Mouse (Mus musculus) stomach, embryonic 14.5 days (tissue): ENCODE results near the gene Tmem33. TPM values are rescaled to one million over a fixed set of nuclear protein-coding genes. Genes with fewer than 3 reads are reported as not detected.

ENCODE experiments used
- ATAC-seq: fragments of 200-750 bp; cut with Nextera tagmentation; 2 replicates; pipeline ENCODE4 v1.8.0; 2017; ENCODE audit warnings: low read depth, moderate TSS enrichment; ENCODE audit not compliant: insufficient number of reproducible peaks, insufficient read depth, low FRiP score
- H3K27ac ChIP-seq: fragments of 300-500 bp; sonication (generic); 2 replicates; pipeline ENCODE4 v1.5.1; 2014; ENCODE audit warnings: mild to moderate bottlenecking, low read length, moderate library complexity, mixed read lengths
- H3K27me3 ChIP-seq: fragments of 300-500 bp; sonication (generic); 2 replicates; pipeline ENCODE4 v1.6.1; 2014; ENCODE audit warnings: low read length, control low read depth, mixed read lengths; ENCODE audit not compliant: control insufficient read depth, insufficient read depth
- H3K36me3 ChIP-seq: fragments of 300-500 bp; sonication (generic); 2 replicates; pipeline ENCODE4 v1.6.1; 2014; ENCODE audit warnings: mild to moderate bottlenecking, control low read depth, low read length, moderate library complexity, mixed read lengths; ENCODE audit not compliant: control insufficient read depth, insufficient read depth
- H3K4me1 ChIP-seq: fragments of 300-500 bp; sonication (generic); 2 replicates; pipeline ENCODE4 v1.6.1; 2014; ENCODE audit warnings: low read length, control low read depth, mixed read lengths; ENCODE audit not compliant: control insufficient read depth, insufficient read depth
- H3K4me2 ChIP-seq: fragments of 300-500 bp; sonication (generic); replicated peaks from 2 replicates; pipeline ENCODE4 v1.6.1; 2014; ENCODE audit warnings: low read depth, low read length, control low read depth
- H3K4me3 ChIP-seq: fragments of 300-500 bp; sonication (generic); 2 replicates; pipeline ENCODE4 v1.5.1; 2014; ENCODE audit warnings: low read depth, low read length, control low read depth
- H3K9ac ChIP-seq: fragments of 300-500 bp; sonication (generic); replicated peaks from 2 replicates; pipeline ENCODE4 v1.6.1; 2014; ENCODE audit warnings: low read depth, mild to moderate bottlenecking, control low read depth, low read length, moderate library complexity, mixed read lengths
- H3K9me3 ChIP-seq: fragments of 300-500 bp; sonication (generic); 2 replicates; pipeline ENCODE4 v1.6.1; 2016; ENCODE audit warnings: low read depth, low read length, control low read depth; ENCODE audit not compliant: control insufficient read depth
- WGBS: fragments of 180-500 bp; shearing (Covaris S2); extraction: QIAGEN DNeasy Blood & Tissue Kit; methylation state at CpG from one replicate; pipeline ENCODE4 v1.1.7; 2014; 5-methylcytosine and 5-hydroxymethylcytosine counted together
- polyA plus RNA-seq: library from polyadenylated mRNA; unstranded; fragments of >200 nt; fragmentation: Nextera tagmentation; extraction: Ambion mirVana; gene quantifications from 2 replicates; pipeline ENCODE4 v1.2.1, GENCODE M21; 2014

Tmem33 gene
- polyA plus RNA-seq, 1 experiment from 2014 or later: 79.1 TPM

DNA sequence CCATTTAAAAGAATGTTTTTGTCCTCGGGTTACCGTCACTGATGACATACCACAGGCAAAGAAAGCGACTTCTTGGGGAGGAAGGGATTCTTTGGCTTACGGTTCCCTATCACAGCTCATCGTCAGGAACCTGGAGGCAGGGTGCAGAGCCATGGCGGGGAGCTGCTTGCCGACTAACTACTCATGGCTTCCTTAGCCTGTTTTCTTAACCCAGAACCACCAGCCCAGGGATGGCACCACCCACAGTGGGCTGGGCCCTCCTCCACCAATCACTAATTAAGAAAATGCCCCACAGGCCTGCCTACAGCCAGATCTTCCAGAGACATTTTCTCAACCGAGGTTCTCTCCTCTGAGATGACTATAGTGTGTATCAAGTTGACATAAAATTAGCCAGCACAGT, 8.9 kb downstream of the Tmem33 start:
- ATAC-seq: no peak
- no peaks in the 10 kb centered on the region for H3K9me3 ChIP-seq
- peaks cover 36% of the 10 kb centered on the region for H3K36me3 ChIP-seq
- no peaks in the 10 kb centered on the region for H3K4me1 ChIP-seq
- H3K27ac ChIP-seq: no peak overlapping the region
- no peaks in the 10 kb centered on the region for H3K27me3 ChIP-seq
- no peak overlapping the region for H3K9ac ChIP-seq
- no peak overlapping the region for H3K4me2 ChIP-seq
- H3K4me3 ChIP-seq: no peak overlapping the region
- WGBS: 86% methylated on average over 8 of the region's 8 CpGs

DNA sequence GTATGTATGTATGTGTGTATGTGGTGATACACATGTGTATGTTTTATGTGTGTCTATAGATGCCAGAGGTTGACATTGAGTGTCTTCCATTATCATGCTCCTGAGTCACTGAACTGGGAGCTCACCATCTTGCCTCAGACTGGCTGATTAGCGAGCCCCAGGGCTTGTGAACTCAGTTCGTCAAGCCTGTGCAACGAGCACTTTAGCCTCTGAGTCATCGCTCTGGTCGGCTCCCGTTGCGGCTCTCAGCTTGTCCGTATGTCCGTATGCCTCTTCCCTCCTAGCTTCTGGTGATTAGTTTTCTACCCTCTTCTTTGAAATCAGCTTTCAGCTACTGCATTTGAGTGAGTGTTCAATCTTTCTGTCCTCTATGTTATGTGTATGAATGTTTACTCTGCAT, 19.0 kb downstream of the Tmem33 start:
- no peak overlapping the region for H3K4me2 ChIP-seq
- WGBS: 97% methylated on average over 9 of the region's 9 CpGs

DNA sequence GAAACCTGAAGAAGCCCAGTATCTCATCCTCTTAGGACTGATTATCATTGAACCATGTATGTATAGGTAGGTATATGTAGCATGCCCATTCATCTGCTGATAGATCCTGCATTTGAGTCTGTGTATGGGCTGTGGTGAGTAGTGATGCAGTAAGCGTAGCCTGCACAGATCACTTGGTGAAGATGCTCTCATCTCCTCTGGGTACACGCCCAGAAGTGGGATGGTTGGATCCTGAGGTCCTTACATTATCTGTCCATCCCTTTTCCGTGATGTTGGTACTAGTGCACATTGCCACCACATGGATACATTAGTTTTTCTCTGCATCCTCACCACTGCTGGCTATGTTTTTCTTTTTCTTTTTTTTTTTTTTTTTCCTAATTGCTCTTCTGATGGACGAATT, 19.5 kb downstream of the Tmem33 start:
- Histone ChIP-seq H3K9ac (no peak overlapping the region), H3K4me3 (no peak overlapping the region), H3K4me1 (no peaks in the 10 kb centered on the region), H3K27me3 (no peaks in the 10 kb centered on the region), H3K4me2 (no peak overlapping the region), H3K9me3 (no peaks in the 10 kb centered on the region), H3K27ac (no peak overlapping the region), H3K36me3 (peaks cover 14% of the 10 kb centered on the region)
- no peak; the same call in 1 of the 2 replicates for ATAC-seq
- WGBS: 94% methylated on average over 4 of the region's 4 CpGs

More for the DNA sequence above, 19.0 kb downstream of the Tmem33 start:
- Histone ChIP-seq H3K9me3 (no peaks in the 10 kb centered on the region), H3K4me1 (no peaks in the 10 kb centered on the region), H3K4me3 (no peak overlapping the region), H3K9ac (no peak overlapping the region), H3K36me3 (peaks cover 10% of the 10 kb centered on the region), H3K27me3 (no peaks in the 10 kb centered on the region), H3K27ac (no peak overlapping the region)
- ATAC-seq: no peak

DNA sequence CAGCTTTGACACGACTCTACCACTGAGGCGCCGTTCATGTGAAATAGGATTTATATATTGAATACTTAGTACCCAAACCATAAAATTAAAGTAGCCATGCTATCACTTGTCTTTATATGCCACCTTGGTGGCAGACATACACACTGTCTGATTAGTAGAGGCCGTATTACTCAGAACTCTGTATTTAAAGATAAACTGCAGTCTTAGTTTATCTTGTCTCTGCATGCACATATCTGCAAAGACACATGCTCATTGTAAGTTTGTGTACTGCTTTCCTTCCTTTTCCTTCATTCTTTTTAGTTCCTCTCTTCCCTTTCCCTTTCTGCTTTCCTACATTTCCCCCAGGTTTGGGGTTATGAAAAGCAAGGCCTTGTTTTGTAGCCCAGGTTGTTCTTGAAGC, 20.0 kb downstream of the Tmem33 start:
- H3K4me1 ChIP-seq: no peaks in the 10 kb centered on the region
- no peak for ATAC-seq
- no peaks in the 10 kb centered on the region for H3K27me3 ChIP-seq
- no peaks in the 10 kb centered on the region for H3K9me3 ChIP-seq
- no peak overlapping the region for H3K4me2 ChIP-seq
- 98% methylated on average over 4 of the region's 4 CpGs for WGBS
- H3K27ac ChIP-seq: no peak overlapping the region
- H3K36me3 ChIP-seq: peaks cover 19% of the 10 kb centered on the region
- no peak overlapping the region for H3K9ac ChIP-seq
- no peak overlapping the region for H3K4me3 ChIP-seq

DNA sequence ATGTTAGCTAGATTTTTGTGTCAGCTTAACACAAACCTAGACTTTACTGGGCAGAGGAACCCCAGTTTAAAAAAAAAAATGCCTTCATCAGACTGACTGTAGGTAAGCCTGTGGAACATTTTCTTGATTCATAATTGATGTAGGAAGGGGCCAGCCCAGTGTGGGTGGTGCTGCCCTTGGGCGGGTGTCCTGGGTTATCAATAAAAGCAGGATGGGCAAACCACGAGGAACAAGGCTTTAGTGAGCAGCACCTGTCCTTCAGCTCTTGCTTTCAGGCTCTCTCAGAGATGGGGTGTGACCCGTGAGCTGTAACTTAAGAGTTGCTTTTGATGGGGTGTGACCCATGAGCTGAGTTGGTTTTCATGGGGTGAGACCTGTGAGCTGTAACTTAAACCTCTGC, 34.7 kb downstream of the Tmem33 start:
- ATAC-seq: no peak
- WGBS: 45% methylated on average over 3 of the region's 3 CpGs
- Histone ChIP-seq H3K4me2 (no peak overlapping the region), H3K9ac (no peak overlapping the region), H3K9me3 (no peaks in the 10 kb centered on the region), H3K4me3 (no peak overlapping the region), H3K36me3 (peaks cover 3% of the 10 kb centered on the region; the same call in 1 of the 2 replicates), H3K27ac (no peak overlapping the region), H3K4me1 (no peaks in the 10 kb centered on the region), H3K27me3 (no peaks in the 10 kb centered on the region)

DNA sequence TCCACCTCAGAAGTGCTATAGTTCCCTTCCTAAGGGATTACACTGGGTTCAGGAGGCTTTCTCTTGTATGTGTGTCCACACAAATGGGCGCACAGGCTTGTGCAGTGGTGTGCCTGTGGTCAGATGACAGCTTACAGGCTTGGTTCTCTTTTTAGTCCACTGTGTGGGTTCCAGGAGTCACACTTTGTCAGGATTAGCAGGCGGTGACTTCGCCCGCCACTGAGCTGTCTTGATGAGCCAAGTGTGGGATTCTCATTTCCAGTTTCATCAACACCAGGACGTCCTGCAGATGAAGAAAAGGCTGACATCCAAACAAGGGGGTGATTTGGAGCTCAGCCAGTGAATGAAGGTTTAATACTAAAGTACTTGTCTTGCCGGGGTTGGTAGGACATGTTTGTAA, 35.3 kb downstream of the Tmem33 start:
- Histone ChIP-seq H3K9ac (no peak overlapping the region), H3K4me3 (no peak overlapping the region), H3K36me3 (peaks cover 3% of the 10 kb centered on the region; the same call in 1 of the 2 replicates), H3K27me3 (no peaks in the 10 kb centered on the region), H3K27ac (no peak overlapping the region), H3K9me3 (no peaks in the 10 kb centered on the region), H3K4me2 (no peak overlapping the region), H3K4me1 (no peaks in the 10 kb centered on the region)
- ATAC-seq: no peak
- WGBS: 77% methylated on average over 6 of the region's 6 CpGs

DNA sequence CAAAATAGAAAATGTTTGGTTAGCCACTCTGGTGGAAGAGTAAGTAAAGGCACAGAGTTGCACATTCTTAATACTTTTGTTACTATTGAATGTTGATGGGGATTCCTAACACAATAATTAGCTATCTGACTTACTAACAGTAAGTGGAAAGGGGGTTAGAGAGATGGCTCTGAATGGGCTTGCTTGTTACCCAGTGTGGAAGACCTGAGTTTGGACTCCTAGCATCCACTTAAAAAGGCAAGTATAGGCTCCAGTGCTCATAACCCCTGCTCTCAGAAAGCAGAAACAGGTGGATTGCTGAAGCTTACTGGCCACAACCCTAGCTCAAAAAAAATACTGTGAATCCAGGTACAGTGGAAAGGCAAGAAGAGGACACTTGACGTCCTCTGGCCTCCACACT, 35.8 kb downstream of the Tmem33 start:
- Histone ChIP-seq H3K4me2 (no peak overlapping the region), H3K9ac (no peak overlapping the region), H3K27ac (no peak overlapping the region), H3K9me3 (no peaks in the 10 kb centered on the region), H3K4me3 (no peak overlapping the region), H3K36me3 (peaks cover 3% of the 10 kb centered on the region; the same call in 1 of the 2 replicates), H3K4me1 (no peaks in the 10 kb centered on the region), H3K27me3 (no peaks in the 10 kb centered on the region)
- ATAC-seq: no peak
- 88% methylated on average over 1 of the region's 1 CpGs for WGBS

DNA sequence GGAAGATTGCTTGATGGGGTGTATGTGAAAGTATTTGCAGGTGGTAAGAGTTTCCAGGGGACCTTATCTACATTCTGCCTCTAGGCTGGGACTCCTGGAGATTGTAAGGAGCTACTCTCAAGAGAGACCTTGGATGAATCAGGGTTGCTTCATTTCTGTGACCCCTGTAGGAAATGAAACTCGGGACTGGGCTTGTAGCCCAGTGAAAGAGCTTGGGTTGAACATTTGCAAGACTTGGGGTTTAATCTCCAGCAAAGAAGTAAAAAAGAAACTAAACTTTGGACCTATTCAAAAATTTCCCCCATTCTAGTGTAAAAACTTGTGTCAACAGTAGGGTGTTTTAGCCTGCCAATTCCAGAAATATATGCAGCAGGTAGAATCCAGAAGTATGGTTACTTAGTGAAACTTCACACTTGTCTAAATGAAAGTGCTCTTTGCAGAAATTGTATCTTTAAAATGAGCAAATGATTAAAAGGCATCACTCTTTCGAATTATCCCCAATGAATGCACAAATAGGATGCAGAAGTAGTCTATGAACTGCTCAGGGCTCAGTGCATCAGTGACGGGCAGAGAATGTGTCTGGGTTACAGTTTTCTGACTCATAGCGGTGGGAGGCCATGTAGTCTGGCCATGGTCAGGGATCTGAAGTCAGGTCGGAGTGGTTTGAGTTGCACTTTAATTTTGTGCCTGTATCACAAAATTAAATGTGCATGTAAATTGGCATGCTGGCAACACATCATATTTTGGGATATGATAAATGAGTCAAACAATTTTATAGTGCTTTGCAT, 36.9 kb downstream of the Tmem33 start:
- H3K27me3 ChIP-seq: no peaks in the 10 kb centered on the region
- no peak overlapping the region for H3K4me3 ChIP-seq
- peaks cover 3% of the 10 kb centered on the region; the same call in 1 of the 2 replicates for H3K36me3 ChIP-seq
- no peaks in the 10 kb centered on the region for H3K4me1 ChIP-seq
- no peak overlapping the region for H3K27ac ChIP-seq
- no peaks in the 10 kb centered on the region for H3K9me3 ChIP-seq
- no peak overlapping the region for H3K4me2 ChIP-seq
- no peak for ATAC-seq
- WGBS: 82% methylated on average over 5 of the region's 5 CpGs
- no peak overlapping the region for H3K9ac ChIP-seq
